Mouse (Mus musculus) limb, embryonic 14.5 days (tissue): Measurements from ENCODE around the gene Klhl32. TPM values are rescaled to one million over a fixed set of nuclear protein-coding genes. Genes with fewer than 3 reads are reported as not detected.
"Not testable (repeated sequence)": the region's sequence is repeated elsewhere in the genome, so short reads cannot be mapped to it uniquely, and the experiment has no call there.

ENCODE experiments used
- ATAC-seq: fragments of 200-750 bp; cut with Nextera tagmentation; 2 replicates; pipeline ENCODE4 v1.8.0; 2017; ENCODE audit warnings: low read depth, moderate number of reproducible peaks, moderate TSS enrichment; ENCODE audit not compliant: low FRiP score
- DNase-seq: peaks from one replicate; pipeline ENCODE4 v3.0.0-alpha.2; 2015; ENCODE audit warnings: low spot score
- H3K27ac ChIP-seq: fragments of 300-500 bp; sonication (generic); replicated peaks from 2 replicates; pipeline ENCODE4 v1.5.1; 2014; ENCODE audit warnings: low read depth, mild to moderate bottlenecking, low read length, moderate library complexity, mixed read lengths
- H3K27me3 ChIP-seq: fragments of 300-500 bp; sonication (generic); 2 replicates; pipeline ENCODE4 v1.6.1; 2014; ENCODE audit warnings: low read length, mixed read lengths; ENCODE audit not compliant: control insufficient read depth, insufficient read depth
- H3K36me3 ChIP-seq: fragments of 300-500 bp; sonication (generic); 2 replicates; pipeline ENCODE4 v1.6.1; 2014; ENCODE audit warnings: mild to moderate bottlenecking, low read length, moderate library complexity, mixed read lengths; ENCODE audit not compliant: control insufficient read depth, insufficient read depth
- H3K4me1 ChIP-seq: fragments of 300-500 bp; sonication (generic); 2 replicates; pipeline ENCODE4 v1.6.1; 2014; ENCODE audit warnings: antibody characterized with exemption, low read length, mixed read lengths; ENCODE audit not compliant: control insufficient read depth, insufficient read depth
- H3K4me2 ChIP-seq: fragments of 300-500 bp; sonication (generic); replicated peaks from 2 replicates; pipeline ENCODE4 v1.6.1; 2014; ENCODE audit warnings: low read depth, mild to moderate bottlenecking, low read length, moderate library complexity; ENCODE audit not compliant: severe bottlenecking
- H3K4me3 ChIP-seq: fragments of 300-500 bp; sonication (generic); replicated peaks from 2 replicates; pipeline ENCODE4 v1.5.1; 2014; ENCODE audit warnings: low read length
- H3K9ac ChIP-seq: fragments of 300-500 bp; sonication (generic); 2 replicates; pipeline ENCODE4 v1.6.1; 2014; ENCODE audit warnings: mild to moderate bottlenecking, low read depth, low read length, moderate library complexity; ENCODE audit not compliant: severe bottlenecking
- H3K9me3 ChIP-seq: fragments of 300-500 bp; sonication (generic); 2 replicates; pipeline ENCODE4 v1.6.1; 2016; ENCODE audit warnings: low read length; ENCODE audit not compliant: control insufficient read depth
- POLR2A ChIP-seq: fragments of 200-500 bp; IDR thresholded peaks from 2 replicates; pipeline ENCODE4 v1.8.0; 2012; ENCODE audit warnings: inconsistent platforms, mild to moderate bottlenecking, moderate library complexity, borderline replicate concordance; ENCODE audit not compliant: insufficient read depth, insufficient read length; ENCODE audit errors: extremely low read depth
- WGBS: fragments of 180-500 bp; shearing (Covaris S2); extraction: QIAGEN DNeasy Blood & Tissue Kit; methylation state at CpG from one replicate; pipeline ENCODE4 v1.1.7; 2014; 5-methylcytosine and 5-hydroxymethylcytosine counted together
- polyA plus RNA-seq, 2 experiments: library from polyadenylated mRNA; depleted of rRNA in 1 of 2; stranded (reverse) in 1 of 2; unstranded in 1 of 2; fragments of >200 nt; fragmentation: Nextera tagmentation in 1 of 2; extraction: Ambion mirVana in 1 of 2; gene quantifications; 2 replicates each; pipeline versions ENCODE4 v1.2.1 to v1.2.3; 2012 to 2014

The Klhl32 gene
- polyA plus RNA-seq, 2 experiments: 1.5 to 3.0 TPM

DNA sequence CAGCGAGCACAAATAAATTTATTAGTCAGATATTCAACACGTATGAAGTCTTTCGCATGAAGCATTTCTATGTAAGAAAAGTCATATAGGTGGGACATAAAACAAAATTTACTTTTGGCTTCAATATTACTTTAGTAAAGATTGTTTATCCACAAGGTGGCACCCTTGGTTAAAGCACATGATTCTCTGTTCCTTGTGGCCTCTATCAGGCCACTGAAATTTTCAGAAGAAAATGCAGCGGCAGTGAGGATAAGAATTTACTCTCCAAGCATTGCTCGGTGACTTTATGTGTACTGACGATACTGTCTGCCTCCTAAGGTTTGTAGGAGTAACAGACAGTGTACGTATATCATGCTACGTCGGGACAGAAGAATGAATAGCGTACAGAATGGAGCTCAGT lies 136.6 kb downstream of the Klhl32 start:
- Histone ChIP-seq H3K4me1 (no peaks in the 10 kb centered on the region), H3K9me3 (no peaks in the 10 kb centered on the region), H3K36me3 (no peaks in the 10 kb centered on the region), H3K4me2 (no peak overlapping the region), H3K9ac (no peak overlapping the region), H3K4me3 (no peak overlapping the region), H3K27ac (no peak overlapping the region), H3K27me3 (no peaks in the 10 kb centered on the region)
- whole genome bisulfite sequencing: 83% methylated on average over 10 of the region's 10 CpGs
- DNase-seq: no peak
- no peak for TF ChIP-seq POLR2A
- ATAC-seq: no peak

DNA sequence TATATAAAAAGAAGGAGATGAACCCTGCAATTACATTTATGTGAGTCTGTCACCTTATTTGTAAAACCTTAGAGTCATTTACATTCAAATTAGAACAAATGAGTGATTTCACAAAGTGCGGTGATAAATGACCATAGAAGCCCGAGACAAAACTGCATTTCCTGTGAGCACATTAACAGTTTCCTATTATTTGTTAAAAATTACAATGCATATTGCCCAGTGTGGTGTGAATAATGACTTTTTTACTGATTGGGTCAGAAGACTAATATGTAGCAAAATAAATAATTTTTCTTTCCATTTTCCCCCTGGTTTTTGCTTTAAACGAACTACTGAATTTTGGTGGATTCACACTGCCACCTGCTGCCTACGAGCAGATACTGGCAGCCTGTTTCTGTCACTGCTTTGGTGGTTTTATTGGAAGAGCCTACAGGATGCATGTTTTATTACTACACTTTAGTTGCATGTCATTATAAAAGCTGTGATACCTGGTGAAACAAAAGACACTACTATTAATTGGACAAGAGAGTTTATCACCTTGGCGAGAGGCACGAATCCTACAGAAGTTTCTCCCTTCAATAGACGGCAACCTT lies 152.3 kb downstream of the Klhl32 start:
- DNase-seq (peak; percentile 6), ATAC-seq (no peak)
- Histone ChIP-seq H3K36me3 (no peaks in the 10 kb centered on the region), H3K27ac (no peak overlapping the region), H3K4me3 (no peak overlapping the region), H3K4me2 (no peak overlapping the region), H3K4me1 (no peaks in the 10 kb centered on the region), H3K9me3 (no peaks in the 10 kb centered on the region), H3K9ac (no peak overlapping the region), H3K27me3 (no peaks in the 10 kb centered on the region)
- TF ChIP-seq POLR2A: no peak
- WGBS: 61% methylated on average over 7 of the region's 7 CpGs

DNA sequence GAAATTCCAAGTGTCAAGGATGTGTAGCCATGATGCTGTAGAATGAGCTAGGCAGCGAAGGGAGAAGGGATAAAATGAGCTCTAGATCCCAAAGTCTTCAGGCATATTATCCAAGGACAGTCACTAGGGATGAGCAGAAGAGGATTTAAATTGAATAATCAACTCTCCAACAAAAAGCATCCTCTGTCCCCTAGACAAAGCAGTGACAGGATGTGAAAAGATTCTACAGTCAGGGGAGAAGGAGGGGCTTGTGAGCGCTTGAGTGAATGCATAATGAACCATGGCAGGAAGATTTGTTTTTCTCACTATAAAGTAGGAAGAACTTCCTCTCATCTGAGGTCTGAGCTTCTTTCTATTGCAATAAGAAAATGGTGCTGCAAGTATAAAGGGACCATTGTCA lies 170.8 kb downstream of the Klhl32 start:
- Histone ChIP-seq H3K36me3 (no peaks in the 10 kb centered on the region), H3K4me3 (no peak overlapping the region), H3K9me3 (no peaks in the 10 kb centered on the region), H3K27ac (no peak overlapping the region), H3K9ac (no peak overlapping the region), H3K4me1 (no peaks in the 10 kb centered on the region), H3K4me2 (no peak overlapping the region), H3K27me3 (no peaks in the 10 kb centered on the region)
- ATAC-seq: no peak
- 81% methylated on average over 2 of the region's 2 CpGs for WGBS
- DNase-seq: no peak
- no peak for TF ChIP-seq POLR2A

DNA sequence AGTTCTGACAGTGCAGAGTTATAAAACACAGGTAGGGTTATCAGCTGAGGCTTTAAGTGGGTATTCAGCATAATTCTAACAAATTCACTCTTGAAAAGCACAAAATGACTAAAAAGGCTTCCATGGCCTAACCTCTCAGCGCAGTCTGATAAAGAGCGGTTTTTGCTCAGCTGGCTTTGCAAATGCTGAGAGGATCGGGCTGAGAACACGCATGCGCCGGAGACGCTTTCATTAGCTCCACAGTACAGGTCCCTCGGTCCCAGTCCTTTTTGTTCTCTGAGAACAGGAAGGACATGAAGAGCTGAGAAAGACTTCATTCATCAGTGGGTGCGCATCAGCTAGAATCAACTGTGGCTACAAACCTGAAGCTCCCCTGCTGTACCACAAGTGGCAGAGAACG lies 180.9 kb downstream of the Klhl32 start:
- Histone ChIP-seq H3K4me2 (no peak overlapping the region), H3K4me3 (no peak overlapping the region), H3K4me1 (no peaks in the 10 kb centered on the region), H3K9ac (no peak overlapping the region), H3K9me3 (no peaks in the 10 kb centered on the region), H3K27me3 (no peaks in the 10 kb centered on the region), H3K27ac (no peak overlapping the region), H3K36me3 (no peaks in the 10 kb centered on the region)
- 87% methylated on average over 10 of the region's 10 CpGs for WGBS
- no peak for TF ChIP-seq POLR2A
- DNase-seq (no peak), ATAC-seq (no peak)

DNA sequence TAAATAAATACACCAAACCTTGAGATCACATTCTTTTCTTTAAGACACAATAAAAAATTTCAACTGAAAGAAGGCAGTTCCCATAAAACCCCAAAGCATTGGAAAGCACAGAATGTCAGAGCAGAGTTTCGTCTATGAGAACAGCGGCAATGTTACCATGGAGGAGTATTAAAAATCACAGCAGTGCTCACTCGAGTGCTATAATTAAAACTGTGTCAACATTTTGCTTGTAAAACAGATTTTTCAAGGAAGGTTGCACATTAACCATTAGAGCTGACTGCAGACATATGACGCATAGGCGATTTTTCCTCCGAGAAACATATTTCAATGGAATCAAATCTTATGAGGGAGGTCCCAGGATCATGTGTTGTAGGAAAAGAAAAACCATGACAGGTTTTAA lies 191.7 kb downstream of the Klhl32 start:
- H3K4me3 ChIP-seq: no peak overlapping the region
- no peaks in the 10 kb centered on the region for H3K36me3 ChIP-seq
- no peaks in the 10 kb centered on the region for H3K27me3 ChIP-seq
- no peak overlapping the region for H3K9ac ChIP-seq
- no peak for ATAC-seq
- no peak overlapping the region for H3K27ac ChIP-seq
- H3K4me1 ChIP-seq: no peaks in the 10 kb centered on the region
- WGBS: 66% methylated on average over 6 of the region's 6 CpGs
- no peak for DNase-seq
- H3K4me2 ChIP-seq: no peak overlapping the region
- H3K9me3 ChIP-seq: no peaks in the 10 kb centered on the region
- no peak for TF ChIP-seq POLR2A

DNA sequence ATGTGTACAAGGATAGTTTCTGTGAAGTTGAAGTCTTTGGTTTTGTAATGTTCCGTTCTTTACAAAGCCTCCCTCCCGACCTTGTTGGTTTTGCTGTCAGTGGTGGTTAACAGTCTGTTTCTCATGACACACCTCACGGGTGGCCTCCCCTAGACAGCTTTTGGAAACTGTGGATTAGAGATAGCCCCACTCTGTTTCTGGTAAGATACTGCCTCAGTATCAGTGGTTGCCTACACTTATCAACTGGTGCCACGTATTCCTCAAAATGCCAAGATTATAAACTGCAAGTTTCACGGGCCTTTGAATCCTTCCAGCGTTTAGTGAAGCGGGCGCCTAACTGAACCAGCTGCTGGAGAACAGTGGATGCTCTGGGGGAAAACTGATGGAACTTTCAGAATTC lies 206.2 kb downstream of the Klhl32 start:
- not testable (repeated sequence) for H3K4me1 ChIP-seq, H3K27me3 ChIP-seq
- 96% methylated on average over 5 of the region's 8 CpGs for WGBS

More for the DNA sequence above, 206.2 kb downstream of the Klhl32 start:
- not testable (repeated sequence) for H3K4me2 ChIP-seq, H3K4me3 ChIP-seq, H3K9me3 ChIP-seq, ATAC-seq, H3K36me3 ChIP-seq, H3K9ac ChIP-seq, DNase-seq, H3K27ac ChIP-seq
